Mouse (Mus musculus): ENCODE measurements around the gene Stpg2.

- TF ChIP-seq POLR2A (IDR thresholded peaks at IDR 0.05; ENCODE audit: control insufficient read depth, low read depth, low read length) = no peak
- no peak for TF ChIP-seq CTCF (IDR thresholded peaks at IDR 0.05; ENCODE audit: control insufficient read depth, insufficient read depth, insufficient replicate concordance, low read depth, low read length)
Observed at GRCm38 (mm10) chr3:139297909-139298308, 92.4 kb downstream of the Stpg2 start.
